Mouse (Mus musculus) liver, embryonic 15.5 days (tissue): ENCODE measurements around the gene Sash1. TPM values are rescaled to one million over a fixed set of nuclear protein-coding genes. Genes with fewer than 3 reads are reported as not detected.
A peak's percentile ranks its signal among the peaks of the same experiment; 100 is the strongest.

ENCODE experiments used
- ATAC-seq: fragments of 200-750 bp; cut with Nextera tagmentation; 2 replicates; pipeline ENCODE4 v1.8.0; 2017; ENCODE audit warnings: moderate number of reproducible peaks, mild to moderate bottlenecking, moderate library complexity; ENCODE audit not compliant: insufficient read depth
- H3K27ac ChIP-seq: fragments of 300-500 bp; sonication (generic); replicated peaks from 2 replicates; pipeline ENCODE4 v1.5.1; 2015; ENCODE audit warnings: mild to moderate bottlenecking, inconsistent platforms
- H3K27me3 ChIP-seq: fragments of 300-500 bp; sonication (generic); 2 replicates; pipeline ENCODE4 v1.6.1; 2015; ENCODE audit warnings: mild to moderate bottlenecking, inconsistent platforms
- H3K36me3 ChIP-seq: fragments of 300-500 bp; sonication (generic); replicated peaks from 2 replicates; pipeline ENCODE4 v1.6.1; 2015; ENCODE audit warnings: moderate library complexity, mild to moderate bottlenecking, inconsistent platforms
- H3K4me1 ChIP-seq: fragments of 300-500 bp; sonication (generic); replicated peaks from 2 replicates; pipeline ENCODE4 v1.6.1; 2015; ENCODE audit warnings: inconsistent platforms
- H3K4me2 ChIP-seq: fragments of 300-500 bp; sonication (generic); 2 replicates; pipeline ENCODE4 v1.6.1; 2015; ENCODE audit warnings: moderate library complexity, mild to moderate bottlenecking, inconsistent platforms
- H3K4me3 ChIP-seq: fragments of 300-500 bp; sonication (generic); replicated peaks from 2 replicates; pipeline ENCODE4 v1.5.1; 2015; ENCODE audit warnings: mild to moderate bottlenecking, inconsistent platforms
- H3K9ac ChIP-seq: fragments of 300-500 bp; sonication (generic); 2 replicates; pipeline ENCODE4 v1.6.1; 2015; ENCODE audit warnings: moderate library complexity, mild to moderate bottlenecking, inconsistent platforms
- H3K9me3 ChIP-seq: fragments of 300-500 bp; sonication (generic); replicated peaks from 2 replicates; pipeline ENCODE4 v1.6.1; 2016; ENCODE audit warnings: inconsistent platforms
- WGBS: fragments of 180-500 bp; shearing (Covaris S2); methylation state at CpG from one replicate; pipeline ENCODE4 v1.1.7; 2015; ENCODE audit warnings: mixed read lengths; ENCODE audit not compliant: insufficient replicate concordance; 5-methylcytosine and 5-hydroxymethylcytosine counted together
- polyA plus RNA-seq: library from polyadenylated mRNA; unstranded; fragments of >200 nt; fragmentation: Nextera tagmentation; extraction: Ambion mirVana; gene quantifications from 2 replicates; pipeline ENCODE4 v1.2.1, GENCODE M21; 2015

Sash1 gene
- polyA plus RNA-seq, 1 experiment from 2014 or later = 0.94 TPM

GRCm38 (mm10) chr10:8811261-8812039 is 74.4 kb downstream of the Sash1 start:
- no peaks in the 10 kb centered on the region for H3K27me3 ChIP-seq
- H3K9me3 ChIP-seq = no peaks in the 10 kb centered on the region
- no peak for ATAC-seq
- H3K9ac ChIP-seq = no peak overlapping the region
- WGBS = 62% methylated on average over 4 of the region's 4 CpGs
- H3K4me1 ChIP-seq = no peaks in the 10 kb centered on the region
- no peak overlapping the region for H3K4me3 ChIP-seq
- no peaks in the 10 kb centered on the region for H3K36me3 ChIP-seq
- no peak overlapping the region for H3K4me2 ChIP-seq
- no peak overlapping the region for H3K27ac ChIP-seq

GRCm38 (mm10) chr10:8810496-8810895 is 75.4 kb downstream of the Sash1 start:
- 60% methylated on average over 7 of the region's 7 CpGs for WGBS
- Histone ChIP-seq H3K4me3 (no peak overlapping the region), H3K4me1 (no peaks in the 10 kb centered on the region), H3K27me3 (no peaks in the 10 kb centered on the region), H3K27ac (no peak overlapping the region), H3K36me3 (no peaks in the 10 kb centered on the region), H3K9me3 (no peaks in the 10 kb centered on the region), H3K4me2 (no peak overlapping the region), H3K9ac (no peak overlapping the region)
- no peak for ATAC-seq

- no peak for ATAC-seq
- Histone ChIP-seq H3K36me3 (no peaks in the 10 kb centered on the region), H3K4me3 (no peak overlapping the region), H3K4me1 (no peaks in the 10 kb centered on the region), H3K4me2 (no peak overlapping the region), H3K27me3 (no peaks in the 10 kb centered on the region), H3K9me3 (no peaks in the 10 kb centered on the region), H3K27ac (no peak overlapping the region), H3K9ac (no peak overlapping the region)
- WGBS = 79% methylated on average over 10 of the region's 10 CpGs
Observed at GRCm38 (mm10) chr10:8808383-8808782, 77.5 kb downstream of the Sash1 start.

- H3K27ac ChIP-seq = no peak overlapping the region
- H3K4me2 ChIP-seq = no peak overlapping the region
- WGBS = 78% methylated on average over 9 of the region's 9 CpGs
- no peaks in the 10 kb centered on the region for H3K4me1 ChIP-seq
- no peaks in the 10 kb centered on the region for H3K27me3 ChIP-seq
- H3K36me3 ChIP-seq = no peaks in the 10 kb centered on the region
- no peak for ATAC-seq
- no peak overlapping the region for H3K9ac ChIP-seq
- no peaks in the 10 kb centered on the region for H3K9me3 ChIP-seq
- no peak overlapping the region for H3K4me3 ChIP-seq
Observed at GRCm38 (mm10) chr10:8807581-8807980, 78.3 kb downstream of the Sash1 start.

- Histone ChIP-seq H3K4me2 (no peak overlapping the region), H3K9ac (no peak overlapping the region), H3K27me3 (no peaks in the 10 kb centered on the region), H3K9me3 (no peaks in the 10 kb centered on the region), H3K4me3 (no peak overlapping the region), H3K27ac (no peak overlapping the region), H3K4me1 (peaks cover 10% of the 10 kb centered on the region), H3K36me3 (no peaks in the 10 kb centered on the region)
- peak; percentile 40; the same call in 1 of the 2 replicates for ATAC-seq
- WGBS = 68% methylated on average over 3 of the region's 3 CpGs
Observed at GRCm38 (mm10) chr10:8805402-8805801, 80.5 kb downstream of the Sash1 start.

GRCm38 (mm10) chr10:8804292-8804691 is 81.6 kb downstream of the Sash1 start:
- Histone ChIP-seq H3K4me2 (no peak overlapping the region), H3K9me3 (no peaks in the 10 kb centered on the region), H3K4me3 (no peak overlapping the region), H3K4me1 (peaks cover 10% of the 10 kb centered on the region), H3K27me3 (no peaks in the 10 kb centered on the region), H3K36me3 (no peaks in the 10 kb centered on the region), H3K9ac (no peak overlapping the region), H3K27ac (no peak overlapping the region)
- WGBS = 38% methylated on average over 8 of the region's 8 CpGs
- no peak for ATAC-seq

- H3K4me3 ChIP-seq = no peak overlapping the region
- H3K36me3 ChIP-seq = no peaks in the 10 kb centered on the region
- H3K4me2 ChIP-seq = peak overlapping the region; percentile 27
- 31% methylated on average over 12 of the region's 12 CpGs for WGBS
- peak; percentile 47; the same call in 1 of the 2 replicates for ATAC-seq
- no peak overlapping the region for H3K9ac ChIP-seq
- peaks cover 10% of the 10 kb centered on the region for H3K4me1 ChIP-seq
- no peaks in the 10 kb centered on the region for H3K27me3 ChIP-seq
- no peak overlapping the region for H3K27ac ChIP-seq
- no peaks in the 10 kb centered on the region for H3K9me3 ChIP-seq
Observed at GRCm38 (mm10) chr10:8801719-8802347, 84.0 kb downstream of the Sash1 start.

- Histone ChIP-seq H3K27me3 (no peaks in the 10 kb centered on the region), H3K27ac (no peak overlapping the region), H3K9me3 (no peaks in the 10 kb centered on the region), H3K4me3 (no peak overlapping the region), H3K36me3 (no peaks in the 10 kb centered on the region), H3K4me1 (peaks cover 10% of the 10 kb centered on the region), H3K9ac (no peak overlapping the region), H3K4me2 (peak overlapping the region; percentile 27; the same call in 1 of the 2 replicates)
- WGBS = 68% methylated on average over 14 of the region's 14 CpGs
- ATAC-seq = no peak
Observed at GRCm38 (mm10) chr10:8801139-8801613, 84.7 kb downstream of the Sash1 start.

- no peak for ATAC-seq
- Histone ChIP-seq H3K9me3 (no peaks in the 10 kb centered on the region), H3K4me2 (no peak overlapping the region), H3K9ac (no peak overlapping the region), H3K4me3 (no peak overlapping the region), H3K27me3 (no peaks in the 10 kb centered on the region), H3K4me1 (peaks cover 10% of the 10 kb centered on the region), H3K36me3 (no peaks in the 10 kb centered on the region), H3K27ac (no peak overlapping the region)
- WGBS = 56% methylated on average over 6 of the region's 6 CpGs
Observed at GRCm38 (mm10) chr10:8797826-8798225, 88.0 kb downstream of the Sash1 start.

GRCm38 (mm10) chr10:8795336-8795735 is 90.5 kb downstream of the Sash1 start:
- Histone ChIP-seq H3K27ac (no peak overlapping the region), H3K9me3 (no peaks in the 10 kb centered on the region), H3K27me3 (no peaks in the 10 kb centered on the region), H3K9ac (no peak overlapping the region), H3K4me1 (no peaks in the 10 kb centered on the region), H3K4me3 (no peak overlapping the region), H3K4me2 (no peak overlapping the region), H3K36me3 (no peaks in the 10 kb centered on the region)
- no peak for ATAC-seq
- 25% methylated on average over 7 of the region's 7 CpGs for WGBS

GRCm38 (mm10) chr10:8792412-8792811 is 93.5 kb downstream of the Sash1 start:
- no peak for ATAC-seq

More at GRCm38 (mm10) chr10:8792412-8792811, 93.5 kb downstream of the Sash1 start:
- Histone ChIP-seq H3K4me3 (no peak overlapping the region), H3K9me3 (no peaks in the 10 kb centered on the region), H3K4me2 (no peak overlapping the region), H3K36me3 (no peaks in the 10 kb centered on the region), H3K27ac (no peak overlapping the region), H3K4me1 (no peaks in the 10 kb centered on the region), H3K27me3 (no peaks in the 10 kb centered on the region), H3K9ac (no peak overlapping the region)
- WGBS = 46% methylated on average over 5 of the region's 5 CpGs
